Mouse (Mus musculus): Measurements from ENCODE around the gene Abhd5.

Abhd5 gene

GRCm38 (mm10) chr9:122416617-122417016, 65.2 kb downstream of the Abhd5 start:
- no peak for DNase-seq

GRCm38 (mm10) chr9:122420195-122420756, 68.9 kb downstream of the Abhd5 start:
- DNase-seq = no peak

DNA sequence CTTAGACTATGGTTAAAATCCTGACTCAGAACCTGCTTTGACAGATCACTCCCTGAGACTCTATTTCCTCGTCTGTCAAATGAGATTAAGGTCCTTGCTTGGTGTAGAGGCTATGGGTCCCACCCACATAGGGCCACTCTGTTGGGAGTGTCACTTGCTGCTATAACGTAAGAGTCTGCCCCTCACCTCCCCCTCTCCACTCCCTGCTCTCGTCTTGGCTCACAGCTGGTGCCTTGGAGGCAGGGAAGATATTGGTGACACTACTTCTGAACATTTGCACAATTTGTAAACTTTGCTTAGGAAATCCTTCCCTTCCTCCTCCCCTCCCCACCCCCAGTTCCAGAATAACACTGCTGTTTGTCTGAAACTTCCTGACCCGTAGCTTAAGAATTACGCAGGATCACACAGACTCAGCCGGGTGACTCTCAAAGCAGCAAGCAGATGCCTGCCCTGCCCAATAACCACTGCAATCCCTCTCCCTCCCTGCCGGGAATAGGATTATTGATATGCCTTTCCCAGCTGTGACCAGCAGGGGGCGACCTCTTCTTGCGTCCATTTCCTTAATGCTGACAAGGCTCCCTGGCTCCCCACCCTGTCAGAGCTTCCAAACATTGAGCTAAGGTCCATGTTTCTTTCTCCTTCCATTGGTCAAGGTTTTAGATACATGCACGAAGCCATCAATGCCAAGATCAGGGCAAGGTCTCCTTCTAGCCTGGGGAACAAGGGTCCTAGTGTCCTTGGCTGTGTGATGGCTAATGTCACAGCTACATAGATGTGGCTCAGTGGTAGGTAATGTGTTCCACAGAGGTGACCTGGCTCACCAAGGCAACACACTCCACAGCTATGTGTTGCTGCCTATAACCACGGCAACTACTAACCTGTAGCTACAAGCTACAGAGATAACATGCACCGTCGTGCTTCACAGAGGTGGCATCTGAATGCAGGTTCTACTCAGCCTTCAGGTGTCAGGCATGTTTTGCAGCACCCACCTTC, 69.7 kb downstream of the Abhd5 start:
- peak; percentile 22 to 60 for DNase-seq

GRCm38 (mm10) chr9:122421911-122422310, 70.5 kb downstream of the Abhd5 start:
- DNase-seq = no peak

DNA sequence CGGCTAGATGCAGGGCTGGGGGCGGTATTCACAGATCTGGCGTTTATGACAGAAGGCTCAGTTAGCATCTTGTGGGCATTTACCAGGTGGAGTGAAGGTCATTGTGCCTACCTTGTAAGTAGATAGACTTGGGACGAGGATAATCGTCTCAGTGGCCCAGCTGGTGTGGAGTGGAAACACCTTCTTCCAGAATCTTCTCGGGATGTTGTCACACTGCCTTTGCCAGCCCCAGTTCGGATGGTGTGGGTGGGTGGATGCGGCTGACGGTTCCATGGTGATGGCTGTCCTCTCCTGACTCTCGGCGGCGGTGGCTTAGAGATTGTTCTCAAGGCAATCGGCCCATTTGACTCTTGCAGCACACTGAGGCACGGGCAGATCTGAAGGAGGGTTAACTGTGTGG, 71.3 kb downstream of the Abhd5 start:
- no peak for DNase-seq

DNA sequence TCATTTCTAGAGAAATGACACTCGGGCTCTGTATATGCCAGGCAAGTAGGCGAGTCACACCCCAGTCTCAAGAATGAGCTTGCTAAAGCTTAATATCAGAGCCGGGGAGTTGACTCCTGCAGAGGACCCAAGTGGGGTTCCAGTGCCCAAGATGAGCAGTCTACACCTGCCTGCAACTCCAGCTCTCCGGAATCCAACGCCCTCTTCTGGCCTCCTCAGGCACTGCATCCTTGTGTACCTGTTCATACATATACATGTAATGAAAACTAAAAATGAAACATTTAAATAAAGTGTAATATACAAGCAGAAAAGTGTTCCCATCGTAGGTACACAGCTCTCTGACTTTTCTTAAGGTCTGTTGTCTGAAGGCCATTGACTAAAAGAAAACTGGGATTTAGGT, 71.7 kb downstream of the Abhd5 start:
- DNase-seq = no peak

- DNase-seq = peak in 1 of 2 experiments; percentile 38
These were observed 73.7 kb downstream of the Abhd5 start for GRCm38 (mm10) chr9:122424941-122425608.

DNA sequence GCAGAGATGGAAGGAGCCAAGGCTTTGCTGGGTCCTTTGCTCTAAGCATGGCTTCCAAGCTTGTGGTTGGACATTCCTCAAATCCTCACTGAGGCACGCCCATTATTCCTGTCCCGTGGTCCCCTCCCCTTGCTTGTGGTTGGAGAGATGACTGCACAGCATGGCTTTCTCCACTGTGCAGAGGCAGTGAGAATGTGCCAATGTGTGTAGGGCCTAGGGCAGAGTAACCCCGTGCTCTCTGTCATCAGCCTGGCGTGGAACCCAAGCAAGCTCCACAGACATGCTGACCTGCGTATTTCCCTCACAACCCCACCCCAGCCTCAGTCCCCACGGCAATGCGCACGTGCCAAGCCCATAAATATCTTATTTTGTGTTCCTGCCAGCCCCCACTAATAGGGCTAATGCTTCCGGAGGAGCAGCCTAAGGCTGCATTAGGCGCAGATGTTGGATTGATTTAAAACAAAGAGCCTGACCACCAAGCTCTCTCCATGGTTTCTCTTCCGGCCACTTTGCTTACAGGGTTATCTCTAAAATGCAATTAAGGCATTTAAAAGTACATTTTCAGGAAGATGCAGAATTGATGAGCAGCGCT, 77.7 kb downstream of the Abhd5 start:
- no peak for DNase-seq

GRCm38 (mm10) chr9:122429685-122430084, 78.3 kb downstream of the Abhd5 start:
- no peak for DNase-seq

Data from spleen, adult 18-20 months (tissue).